Mouse (Mus musculus): ENCODE data around the gene Wdr35. TPM values are rescaled to one million over a fixed set of nuclear protein-coding genes. Genes with fewer than 3 reads are reported as not detected.
"Not testable (repeated sequence)": the region's sequence is repeated elsewhere in the genome, so short reads cannot be mapped to it uniquely, and the experiment has no call there.

The Wdr35 gene
- 1.6 and 2.0 TPM in 2 replicates for polyA plus RNA-seq (2015; fragmentation: Nextera tagmentation; extraction: Ambion mirVana)

DNA sequence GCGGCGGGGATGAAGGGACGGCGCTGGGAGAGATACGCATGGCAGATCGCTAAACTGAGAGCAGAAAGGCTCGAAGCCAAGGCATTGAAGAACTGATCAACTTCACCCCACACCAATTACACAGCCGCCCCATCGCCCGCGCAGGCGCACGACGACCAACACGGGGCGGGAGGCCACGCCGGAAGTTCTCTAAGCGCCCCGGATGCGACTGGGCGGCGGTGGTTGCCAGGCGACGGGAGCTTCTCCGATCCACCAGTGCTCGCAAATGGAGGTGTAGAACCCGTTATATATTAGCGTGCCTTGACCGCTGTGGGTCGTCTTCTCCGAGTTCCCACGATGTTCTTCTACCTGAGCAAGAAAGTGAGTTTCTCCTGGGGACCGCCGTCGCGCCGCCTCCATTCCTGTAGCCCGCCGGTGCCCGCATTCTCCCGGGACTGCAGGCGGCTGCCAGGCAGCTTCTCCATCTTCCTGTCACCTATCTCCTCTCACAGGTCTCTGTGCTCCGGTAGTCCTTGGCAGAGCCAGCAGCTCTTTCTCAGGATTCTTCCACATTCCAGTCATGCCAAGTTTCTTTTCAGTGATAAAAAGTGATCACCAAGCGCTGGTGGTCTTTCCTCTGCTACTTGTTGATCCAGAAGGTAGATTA is at the start of gene Wdr35:
Gene Wdr35, plus strand, starts transcription at position 73 of the 646 bp plus-strand sequence.
- peak; percentile 85 for ATAC-seq (ENCODE audit: low read depth)
- WGBS (ENCODE audit: insufficient replicate concordance), result under 1% methylated on average over 45 of the region's 45 CpGs

DNA sequence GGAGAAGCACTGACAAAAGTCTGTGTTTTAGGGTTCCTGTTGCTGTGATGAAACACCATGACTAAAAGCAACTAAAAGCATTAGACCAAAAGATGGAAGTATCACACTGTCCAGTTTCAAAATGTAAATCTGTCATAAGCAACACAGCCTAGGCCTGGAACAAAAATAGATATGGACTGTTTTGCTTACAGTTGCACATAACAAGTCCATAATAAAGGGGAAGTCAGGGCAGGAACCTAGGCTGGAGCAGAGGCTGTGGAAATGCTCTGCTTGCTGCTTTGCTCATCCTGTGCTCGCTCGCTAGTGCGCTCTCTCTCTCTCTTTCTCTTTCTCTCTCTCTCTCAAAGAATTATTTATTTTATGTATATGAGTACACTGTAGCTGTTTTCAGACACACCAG is 46.0 kb upstream of the Wdr35 start:
- no peak for ATAC-seq (ENCODE audit: low read depth)
- Histone ChIP-seq H3K9me3 (replicated peaks) (no peaks in the 10 kb centered on the region), H3K27me3 (no peaks in the 10 kb centered on the region), H3K36me3 (peaks cover 24% of the 10 kb centered on the region), H3K27ac (no peak overlapping the region), H3K4me2 (no peak overlapping the region), H3K4me3 (replicated peaks) (no peak overlapping the region), H3K9ac (no peak overlapping the region), H3K4me1 (replicated peaks) (peaks cover 47% of the 10 kb centered on the region)
- DNase-seq, result no peak
- WGBS (ENCODE audit: insufficient replicate concordance), result 81% methylated on average over 3 of the region's 3 CpGs

More for the DNA sequence above, at the start of gene Wdr35:
- peaks cover 13% of the 10 kb centered on the region for H3K4me1 ChIP-seq (replicated peaks)
- no peak within 1 kb of the TSS for H3K27ac ChIP-seq
- DNase-seq, result peak; percentile 75
- H3K4me2 ChIP-seq, result peak within 1 kb of the TSS; percentile 80
- peaks cover 52% of the 10 kb centered on the region for H3K27me3 ChIP-seq
- peak within 1 kb of the TSS; percentile 64 for H3K4me3 ChIP-seq (replicated peaks)
- peak within 1 kb of the TSS; percentile 43; the same call in 1 of the 2 replicates for H3K9ac ChIP-seq
- no peaks in the 10 kb centered on the region for H3K36me3 ChIP-seq
- no peaks in the 10 kb centered on the region for H3K9me3 ChIP-seq (replicated peaks)

DNA sequence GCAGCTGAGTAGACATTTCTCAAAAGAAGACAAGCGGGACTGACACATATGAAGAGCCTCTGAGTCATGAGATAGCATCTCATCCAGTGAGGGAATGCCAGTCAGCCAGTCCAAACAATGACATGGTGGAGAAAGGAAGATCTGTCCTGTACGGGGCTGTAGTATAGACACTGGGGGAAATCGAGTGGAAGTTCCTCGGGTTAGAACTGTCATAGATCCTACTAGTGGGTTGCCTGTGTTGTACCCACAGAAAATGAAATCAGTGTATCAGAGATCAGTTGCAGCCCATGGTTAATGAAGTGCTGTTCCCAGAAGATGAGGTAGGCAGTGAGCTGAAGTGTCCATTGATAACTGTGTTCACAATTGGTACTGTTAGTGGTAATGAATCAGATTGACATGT is 44.9 kb upstream of the Wdr35 start:
- WGBS (ENCODE audit: insufficient replicate concordance), result 71% methylated on average over 4 of the region's 4 CpGs
- no peaks in the 10 kb centered on the region for H3K9me3 ChIP-seq (replicated peaks)
- no peak overlapping the region for H3K4me3 ChIP-seq (replicated peaks)
- peaks cover 33% of the 10 kb centered on the region for H3K36me3 ChIP-seq
- no peak overlapping the region for H3K9ac ChIP-seq
- DNase-seq (no peak), ATAC-seq (ENCODE audit: low read depth) (no peak)
- H3K27ac ChIP-seq, result no peak overlapping the region
- no peak overlapping the region for H3K4me2 ChIP-seq
- peaks cover 38% of the 10 kb centered on the region for H3K4me1 ChIP-seq (replicated peaks)
- no peaks in the 10 kb centered on the region for H3K27me3 ChIP-seq

DNA sequence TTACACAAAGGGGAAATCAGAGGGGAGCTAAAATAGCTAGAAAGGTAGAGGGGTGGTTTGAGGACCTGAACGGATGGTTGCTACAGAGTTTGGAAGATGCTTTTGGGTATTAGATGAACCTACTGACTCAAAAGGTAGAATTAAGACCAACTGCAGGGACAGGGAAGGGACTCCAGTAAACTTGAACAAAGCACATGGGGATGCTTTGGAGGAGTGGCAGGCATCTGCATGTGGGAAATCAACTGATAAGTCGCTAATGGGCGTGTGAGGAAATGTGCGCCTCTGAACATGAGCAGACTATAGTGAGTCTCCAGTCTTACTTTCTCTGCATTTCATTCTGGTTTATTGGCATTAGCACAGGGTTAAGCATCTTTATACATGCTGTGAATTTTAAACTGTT is 42.6 kb upstream of the Wdr35 start:
- H3K27me3 ChIP-seq, result no peaks in the 10 kb centered on the region
- H3K4me2 ChIP-seq, result 0 out of 2 replicates have a peak overlapping the region, but pooled peaks have one; percentile 13
- peak; percentile 70 for ATAC-seq (ENCODE audit: low read depth)
- no peak overlapping the region for H3K27ac ChIP-seq
- H3K9ac ChIP-seq, result no peak overlapping the region
- H3K9me3 ChIP-seq (replicated peaks), result no peaks in the 10 kb centered on the region
- WGBS (ENCODE audit: insufficient replicate concordance), result 35% methylated on average over 4 of the region's 4 CpGs
- peaks cover 41% of the 10 kb centered on the region for H3K36me3 ChIP-seq
- peak; percentile 5 for DNase-seq
- peaks cover 25% of the 10 kb centered on the region for H3K4me1 ChIP-seq (replicated peaks)
- no peak overlapping the region for H3K4me3 ChIP-seq (replicated peaks)

DNA sequence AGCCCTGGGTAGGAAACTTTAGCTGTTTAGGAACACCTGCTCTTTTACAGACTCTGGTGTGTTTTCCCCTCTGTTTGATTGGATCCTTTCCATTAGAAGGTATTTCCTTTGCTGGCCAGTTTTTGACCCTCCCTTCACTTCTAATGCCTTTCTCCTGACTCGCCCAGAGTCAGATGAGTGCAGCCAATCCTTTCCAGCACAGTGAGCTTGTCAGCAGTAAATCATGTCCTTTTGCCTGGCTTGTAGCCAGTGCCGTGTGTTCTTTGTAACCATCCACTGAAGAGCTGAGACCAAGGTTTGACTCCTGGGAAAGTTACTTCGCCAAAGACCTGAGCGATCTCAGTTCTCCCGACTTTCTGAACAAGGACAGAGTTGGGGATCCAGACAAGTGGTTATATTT is 38.3 kb upstream of the Wdr35 start:
- DNase-seq, result no peak
- ATAC-seq (ENCODE audit: low read depth), result no peak
- Histone ChIP-seq H3K4me1 (replicated peaks) (peaks cover 14% of the 10 kb centered on the region), H3K9me3 (replicated peaks) (no peaks in the 10 kb centered on the region), H3K36me3 (peaks cover 70% of the 10 kb centered on the region), H3K4me3 (replicated peaks) (no peak overlapping the region), H3K4me2 (no peak overlapping the region), H3K27me3 (no peaks in the 10 kb centered on the region), H3K9ac (no peak overlapping the region), H3K27ac (no peak overlapping the region)
- WGBS (ENCODE audit: insufficient replicate concordance), result 86% methylated on average over 5 of the region's 5 CpGs

DNA sequence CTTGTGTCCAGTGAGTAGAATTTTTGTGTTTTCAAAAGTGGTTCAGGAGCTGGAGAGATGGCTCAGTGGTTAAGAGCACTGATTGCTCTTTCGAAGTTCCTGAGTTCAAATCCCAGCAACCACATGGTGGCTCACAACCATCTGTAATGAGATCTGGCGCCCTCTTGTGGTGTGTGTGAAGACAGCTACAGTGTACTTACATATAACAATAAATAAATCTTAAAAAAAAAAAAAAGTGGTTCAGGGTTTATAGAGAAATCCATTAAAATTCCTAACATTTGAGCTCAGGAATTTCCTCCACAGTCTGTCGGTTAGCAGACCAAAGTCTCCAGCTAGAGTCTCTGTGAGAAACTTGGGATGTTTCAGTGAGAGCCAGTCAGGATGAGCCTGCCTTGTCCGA is 37.5 kb upstream of the Wdr35 start:
- H3K4me1 ChIP-seq (replicated peaks); H3K9me3 ChIP-seq (replicated peaks); H3K4me2 ChIP-seq; ATAC-seq (ENCODE audit: low read depth); H3K4me3 ChIP-seq (replicated peaks); H3K27me3 ChIP-seq; DNase-seq; H3K9ac ChIP-seq; H3K27ac ChIP-seq: not testable (repeated sequence)
- peaks cover 70% of the 10 kb centered on the region for H3K36me3 ChIP-seq
- 72% methylated on average over 4 of the region's 4 CpGs for WGBS (ENCODE audit: insufficient replicate concordance)

DNA sequence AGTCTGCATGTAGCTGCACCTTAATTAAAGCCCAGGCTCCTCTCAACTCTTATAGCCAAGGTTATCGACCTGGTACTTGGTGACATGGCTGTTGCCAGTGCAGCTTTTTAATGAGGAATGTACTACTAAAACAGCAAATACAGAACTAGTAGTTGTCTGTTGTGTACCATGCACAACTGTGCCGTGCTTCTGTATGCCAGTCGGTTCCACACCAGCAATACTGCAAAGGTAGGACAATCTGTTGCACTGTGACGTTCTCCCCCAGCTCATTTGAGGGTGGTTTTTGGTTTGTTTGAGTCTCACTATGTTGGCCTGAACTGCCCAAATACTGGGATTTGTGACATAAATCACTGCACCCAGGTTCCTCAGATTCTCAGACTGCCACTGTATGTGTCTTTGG is 34.2 kb upstream of the Wdr35 start:
- 78% methylated on average over 4 of the region's 4 CpGs for WGBS (ENCODE audit: insufficient replicate concordance)
- Histone ChIP-seq H3K27me3 (no peaks in the 10 kb centered on the region), H3K4me3 (replicated peaks) (no peak overlapping the region), H3K4me1 (replicated peaks) (no peaks in the 10 kb centered on the region), H3K9ac (no peak overlapping the region), H3K36me3 (peaks cover 49% of the 10 kb centered on the region), H3K4me2 (no peak overlapping the region), H3K27ac (no peak overlapping the region), H3K9me3 (replicated peaks) (no peaks in the 10 kb centered on the region)
- ATAC-seq (ENCODE audit: low read depth), result no peak
- no peak for DNase-seq

DNA sequence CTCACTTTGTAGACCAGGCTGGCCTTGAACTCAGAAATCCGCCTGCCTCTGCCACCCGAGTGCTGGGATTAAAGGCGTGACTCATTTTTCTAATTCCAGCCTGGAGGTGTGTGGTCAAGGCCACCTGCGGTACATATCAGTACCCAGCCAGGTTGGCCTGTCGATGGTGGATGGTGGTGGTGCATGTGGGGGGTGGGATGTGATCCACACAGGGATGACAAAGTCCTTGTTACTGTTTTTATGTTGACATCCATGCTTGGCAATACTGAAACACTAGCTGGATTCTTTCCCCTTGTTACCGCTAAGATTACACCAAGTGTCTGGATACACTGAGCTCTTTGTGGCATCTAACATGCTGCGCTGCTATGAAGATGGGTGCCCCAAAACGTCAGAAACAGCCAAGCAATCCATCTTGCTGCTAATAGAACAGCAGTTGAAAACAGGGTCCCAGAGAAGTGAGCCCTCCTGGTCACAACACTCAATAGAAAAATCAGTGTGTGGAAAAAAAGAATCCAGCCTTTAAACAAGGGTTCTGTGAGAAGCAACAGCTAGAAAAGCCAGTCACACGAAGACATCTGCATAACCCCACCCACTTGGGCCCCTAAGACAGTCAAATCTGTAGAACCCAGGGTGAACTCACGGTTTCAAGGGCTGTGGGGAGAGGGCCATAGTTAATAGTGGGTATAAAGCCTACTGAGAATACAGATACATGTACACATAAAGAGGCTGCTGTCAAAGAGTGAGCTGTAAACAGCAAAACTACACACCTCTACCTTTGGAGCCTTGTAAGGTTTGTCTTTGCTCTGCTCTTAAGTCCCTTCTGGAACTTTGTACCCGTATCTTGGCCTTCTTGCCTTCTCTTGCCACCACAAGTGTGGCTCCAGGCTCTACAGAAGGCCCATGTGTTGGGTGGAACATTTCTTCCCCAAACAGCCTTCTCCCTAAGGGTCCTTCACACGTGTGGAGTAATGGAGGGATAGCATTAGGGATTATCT is 33.4 kb upstream of the Wdr35 start:
- Histone ChIP-seq H3K4me2 (no peak overlapping the region), H3K9me3 (replicated peaks) (no peaks in the 10 kb centered on the region), H3K4me3 (replicated peaks) (no peak overlapping the region), H3K36me3 (peaks cover 41% of the 10 kb centered on the region), H3K27me3 (no peaks in the 10 kb centered on the region), H3K9ac (no peak overlapping the region), H3K27ac (no peak overlapping the region), H3K4me1 (replicated peaks) (no peaks in the 10 kb centered on the region)
- ATAC-seq (ENCODE audit: low read depth) (no peak), DNase-seq (no peak)
- WGBS (ENCODE audit: insufficient replicate concordance), result 62% methylated on average over 12 of the region's 12 CpGs

DNA sequence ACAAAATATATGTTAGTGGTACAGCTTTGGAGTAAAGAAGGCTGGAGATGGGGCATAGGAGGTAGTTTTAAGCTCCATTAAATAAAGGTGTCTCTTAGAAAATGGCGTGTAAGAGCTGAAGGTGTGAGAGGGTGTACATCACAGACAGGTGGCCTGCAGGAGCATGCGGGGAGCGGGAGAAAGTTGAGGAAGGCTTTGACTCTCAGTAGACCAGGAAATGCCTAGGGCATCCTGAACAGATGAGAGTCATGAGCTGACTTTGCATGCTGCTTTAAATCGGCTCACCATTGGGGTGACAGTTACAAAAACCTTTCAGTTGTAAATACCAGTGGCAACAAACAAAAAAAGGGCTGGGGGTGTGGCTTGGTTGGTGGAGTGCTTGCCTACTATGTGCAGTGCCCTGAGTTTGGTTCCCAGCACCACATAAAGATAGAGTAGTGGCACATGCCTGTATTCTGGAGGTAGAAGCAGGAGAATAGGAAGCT is 32.5 kb upstream of the Wdr35 start:
- Histone ChIP-seq H3K4me3 (replicated peaks) (no peak overlapping the region), H3K9me3 (replicated peaks) (no peaks in the 10 kb centered on the region), H3K27me3 (0 out of 2 replicates have a peak, but pooled peaks cover 6% of the 10 kb centered on the region), H3K9ac (no peak overlapping the region), H3K27ac (no peak overlapping the region), H3K4me2 (no peak overlapping the region), H3K4me1 (replicated peaks) (no peaks in the 10 kb centered on the region), H3K36me3 (peaks cover 32% of the 10 kb centered on the region)
- WGBS (ENCODE audit: insufficient replicate concordance), result 64% methylated on average over 4 of the region's 4 CpGs
- ATAC-seq (ENCODE audit: low read depth) (no peak), DNase-seq (no peak)

DNA sequence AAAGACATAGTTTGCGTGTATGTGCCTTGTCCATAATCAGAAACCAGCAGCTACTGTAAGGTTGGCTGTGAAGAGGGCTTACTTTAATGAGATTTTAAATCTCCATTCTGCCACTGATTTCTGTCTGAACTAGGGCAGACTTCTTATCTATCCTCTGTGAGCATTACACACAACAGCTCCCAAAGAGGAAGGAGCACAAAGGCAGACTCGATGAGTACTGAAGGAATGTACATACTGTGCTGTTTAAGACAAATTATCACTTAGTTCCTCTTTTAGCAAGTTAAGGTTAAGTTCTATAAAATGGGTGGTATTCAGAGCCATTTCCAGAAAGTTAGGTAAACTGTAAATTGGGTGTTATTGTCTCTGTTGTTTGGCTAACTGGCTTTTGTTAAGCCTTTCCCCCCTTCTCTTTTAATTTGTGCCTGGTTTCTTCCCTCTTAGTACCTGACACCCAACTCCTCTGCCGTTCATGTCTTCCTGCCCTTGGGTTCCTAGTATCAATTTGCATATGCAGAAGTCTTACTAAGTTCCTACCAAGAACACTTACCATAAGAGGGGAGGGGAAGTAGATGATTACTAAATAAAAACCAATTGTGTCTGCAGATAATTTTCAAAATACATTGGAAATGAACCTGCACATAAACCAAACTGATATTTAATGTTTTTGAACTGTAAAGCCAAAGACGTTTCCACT is 31.8 kb upstream of the Wdr35 start:
- H3K4me3 ChIP-seq (replicated peaks), result no peak overlapping the region
- 28% methylated on average over 4 of the region's 4 CpGs for WGBS (ENCODE audit: insufficient replicate concordance)
- peaks cover 25% of the 10 kb centered on the region for H3K36me3 ChIP-seq
- no peaks in the 10 kb centered on the region; the same call in 1 of the 2 replicates for H3K4me1 ChIP-seq (replicated peaks)
- H3K9me3 ChIP-seq (replicated peaks), result no peaks in the 10 kb centered on the region
- DNase-seq, result no peak
- H3K4me2 ChIP-seq, result no peak overlapping the region
- no peak for ATAC-seq (ENCODE audit: low read depth)
- H3K27ac ChIP-seq, result no peak overlapping the region
- H3K9ac ChIP-seq, result no peak overlapping the region
- H3K27me3 ChIP-seq, result peaks cover 8% of the 10 kb centered on the region; the same call in 1 of the 2 replicates

DNA sequence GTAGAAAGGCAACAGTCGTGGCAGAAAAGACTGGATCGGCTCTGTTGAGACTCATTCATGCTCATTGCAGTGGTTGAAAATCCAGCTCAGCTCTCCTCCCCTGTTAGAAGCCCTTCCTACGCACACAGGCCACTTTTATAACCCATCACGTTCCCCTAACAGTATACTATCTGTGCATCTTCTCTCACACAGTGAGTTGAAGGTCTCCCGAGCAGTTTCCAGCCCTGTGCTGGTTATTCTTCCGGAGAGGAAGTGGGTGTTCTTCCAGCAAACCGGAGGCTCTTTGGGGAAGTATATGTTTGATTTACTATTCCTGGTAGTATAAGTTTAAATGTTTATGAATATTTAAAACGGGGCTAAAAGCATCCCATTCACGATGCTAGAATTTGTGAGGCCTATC is 26.5 kb upstream of the Wdr35 start:
- no peaks in the 10 kb centered on the region for H3K36me3 ChIP-seq
- WGBS (ENCODE audit: insufficient replicate concordance), result 33% methylated on average over 9 of the region's 9 CpGs
- peaks cover 36% of the 10 kb centered on the region for H3K27me3 ChIP-seq
- H3K9ac ChIP-seq, result no peak overlapping the region
- ATAC-seq (ENCODE audit: low read depth) (no peak), DNase-seq (no peak)
- no peak overlapping the region for H3K27ac ChIP-seq
- peak overlapping the region; percentile 70 for H3K4me2 ChIP-seq
- 0 out of 2 replicates have a peak overlapping the region, but pooled peaks have one; percentile 51 for H3K4me3 ChIP-seq (replicated peaks)
- peaks cover 8% of the 10 kb centered on the region for H3K4me1 ChIP-seq (replicated peaks)
- no peaks in the 10 kb centered on the region for H3K9me3 ChIP-seq (replicated peaks)
